Mouse (Mus musculus) stomach, embryonic 15.5 days (tissue): Measurements from ENCODE around the gene Umad1. TPM values are rescaled to one million over a fixed set of nuclear protein-coding genes. Genes with fewer than 3 reads are reported as not detected.

ENCODE experiments used
- polyA plus RNA-seq: library from polyadenylated mRNA; unstranded; fragments of >200 nt; fragmentation: Nextera tagmentation; extraction: Ambion mirVana; gene quantifications from 2 replicates; pipeline ENCODE4 v1.2.1, GENCODE M21; 2015

The Umad1 gene
- polyA plus RNA-seq, 1 experiment from 2014 or later, result 25.7 TPM

Other genes starting within 250 kb of the Umad1 start
- gene Col28a1, start 66.7 kb upstream of the Umad1 start, polyA plus RNA-seq, result 2.0 TPM in 2 replicates
- 22.9 and 23.3 TPM in 2 replicates for gene Mios, start 50.1 kb upstream of the Umad1 start, polyA plus RNA-seq
- gene Rpa3, start 115 bp upstream of the Umad1 start, polyA plus RNA-seq, result 153 and 172 TPM in 2 replicates
- 8.7 and 9.7 TPM in 2 replicates for gene Gm45062, start 162 bp downstream of the Umad1 start, polyA plus RNA-seq